Mouse (Mus musculus) retina, postnatal 1 day (tissue): ENCODE data around the gene Syngr2.

Source experiments
- DNase-seq: peaks from one replicate; pipeline ENCODE4 v3.0.0-alpha.2; 2012

The Syngr2 gene

DNA sequence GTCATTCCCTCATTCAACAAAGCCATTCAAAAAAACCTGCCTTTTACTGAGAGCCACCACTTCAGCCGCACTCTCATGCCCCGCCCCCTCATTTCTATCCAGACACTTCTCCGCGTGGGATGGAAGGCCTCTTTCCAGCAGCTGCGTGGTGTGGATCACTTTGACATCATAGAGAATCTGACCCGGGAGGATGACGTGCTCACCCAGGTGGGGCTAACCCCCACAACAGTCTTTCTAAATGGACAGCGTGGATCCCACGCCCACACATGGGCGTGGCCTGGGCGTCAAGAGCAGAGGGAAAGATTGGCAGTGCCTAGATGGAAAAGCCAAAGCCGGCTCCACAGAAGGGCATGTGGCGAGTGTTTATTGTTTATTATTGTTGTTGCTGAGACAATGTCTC lies 26.8 kb downstream of the Syngr2 start:
- peak; percentile 62 for DNase-seq

DNA sequence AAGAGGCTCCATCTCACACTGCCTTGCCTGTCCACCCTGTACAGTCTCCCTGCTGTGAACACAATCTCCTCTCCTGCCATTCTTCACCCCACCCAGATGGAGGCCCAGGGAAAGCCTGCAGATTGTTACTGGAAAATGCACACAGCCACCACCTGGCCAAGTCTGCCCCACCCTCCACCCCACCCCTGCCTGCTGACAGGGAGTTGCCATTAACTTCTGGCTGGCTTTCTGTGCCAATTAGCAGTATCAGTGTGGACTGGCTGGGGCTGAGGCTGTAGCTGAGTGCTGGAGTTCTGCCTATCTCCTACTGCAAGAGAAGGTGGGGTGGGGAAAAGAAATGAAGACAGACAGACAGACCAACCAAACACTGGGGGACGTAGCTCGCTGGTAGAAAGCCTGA lies 29.1 kb downstream of the Syngr2 start:
- no peak for DNase-seq

DNA sequence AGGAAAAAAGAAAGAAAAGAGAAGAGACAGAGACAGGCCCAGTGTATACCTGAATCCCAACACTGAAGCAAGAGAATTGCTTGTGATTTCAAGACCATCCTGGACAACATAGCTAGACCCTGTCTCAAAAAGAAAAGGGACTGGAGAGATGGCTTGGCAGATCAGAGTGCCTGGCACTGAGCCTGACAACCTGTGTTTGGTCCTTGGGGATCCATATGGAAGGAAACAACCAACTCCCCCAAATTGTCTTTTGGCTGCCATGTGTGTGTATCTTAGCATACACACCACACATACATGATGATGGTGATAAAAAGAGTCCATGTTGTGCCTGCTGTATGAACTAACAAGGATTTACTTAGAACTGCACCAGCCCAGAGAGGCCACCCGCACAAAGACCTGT lies 29.6 kb downstream of the Syngr2 start:
- DNase-seq = no peak

DNA sequence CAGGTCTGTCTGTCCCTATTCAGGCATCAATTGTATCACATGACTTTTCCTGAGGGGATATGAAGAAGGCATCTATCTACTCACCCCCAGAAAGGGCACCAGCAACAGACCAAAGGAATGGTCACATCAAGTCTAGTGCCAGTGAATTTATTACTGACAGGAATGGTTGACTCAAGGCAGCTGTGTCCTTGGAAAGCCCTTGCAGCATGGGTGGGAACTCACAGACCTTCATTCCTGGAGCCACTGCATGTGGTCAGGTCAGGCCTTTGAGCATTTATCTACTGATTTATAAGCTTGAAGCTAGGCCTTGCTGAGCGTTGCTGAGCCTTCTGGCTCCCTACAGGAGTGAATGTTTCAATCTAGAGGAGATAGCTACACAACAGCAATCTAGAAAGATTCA lies 31.4 kb downstream of the Syngr2 start:
- DNase-seq = no peak

DNA sequence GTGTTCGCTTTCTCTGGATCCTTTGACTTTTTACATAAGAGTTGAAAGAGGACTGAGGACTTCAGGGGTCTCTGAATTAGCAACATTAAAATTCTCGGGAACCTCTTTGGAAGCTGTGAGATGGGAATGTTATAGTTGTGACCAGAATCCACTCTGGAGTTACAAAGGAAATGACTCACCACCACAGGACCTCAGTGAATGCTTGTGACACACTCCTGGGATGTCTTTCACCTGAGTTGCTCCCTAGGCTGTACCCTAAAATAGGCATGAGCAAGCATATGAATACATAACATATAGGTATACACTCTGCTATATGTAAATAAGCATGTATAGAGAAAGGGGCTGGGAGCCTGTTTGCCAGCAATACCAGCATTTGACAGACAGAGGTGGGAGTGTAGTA lies 34.0 kb downstream of the Syngr2 start:
- no peak for DNase-seq

DNA sequence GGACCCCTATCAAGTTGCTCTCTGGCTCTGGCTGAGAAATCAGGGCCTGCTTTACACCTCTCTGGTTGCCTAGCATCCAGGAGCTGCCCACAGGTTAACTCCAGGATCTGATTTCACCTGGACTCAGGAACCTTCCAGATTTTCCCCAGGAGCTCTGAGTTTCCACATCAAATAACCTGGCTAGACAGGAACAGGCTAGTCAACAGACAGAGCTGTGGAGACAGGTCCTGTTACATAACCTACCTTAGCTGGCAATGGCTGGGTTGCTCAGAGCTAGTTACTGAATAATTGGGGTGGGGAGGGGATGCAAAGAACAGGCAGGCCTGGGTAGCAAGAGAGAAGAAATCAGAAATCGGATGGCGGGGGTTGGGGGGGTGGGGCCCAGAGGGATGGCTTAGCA lies 35.5 kb downstream of the Syngr2 start:
- DNase-seq = no peak

DNA sequence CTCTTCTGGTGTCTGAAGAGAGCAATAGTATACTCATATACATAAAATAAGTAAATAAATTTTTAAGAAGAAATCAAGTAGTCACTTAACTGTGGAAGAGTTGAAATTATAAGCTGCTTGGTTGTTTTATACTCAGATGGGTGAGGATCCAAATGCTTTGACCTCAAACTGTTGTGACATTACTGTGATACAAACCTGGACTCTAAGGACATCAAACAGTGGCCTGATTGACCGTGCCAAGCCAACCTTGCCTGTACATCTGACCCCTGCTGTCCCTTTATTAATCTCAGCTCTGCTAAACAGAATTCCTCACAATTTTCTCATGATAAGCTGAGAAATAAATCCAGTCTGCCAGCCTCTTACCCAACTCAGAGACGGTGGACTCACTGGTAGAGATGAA lies 36.2 kb downstream of the Syngr2 start:
- no peak for DNase-seq

DNA sequence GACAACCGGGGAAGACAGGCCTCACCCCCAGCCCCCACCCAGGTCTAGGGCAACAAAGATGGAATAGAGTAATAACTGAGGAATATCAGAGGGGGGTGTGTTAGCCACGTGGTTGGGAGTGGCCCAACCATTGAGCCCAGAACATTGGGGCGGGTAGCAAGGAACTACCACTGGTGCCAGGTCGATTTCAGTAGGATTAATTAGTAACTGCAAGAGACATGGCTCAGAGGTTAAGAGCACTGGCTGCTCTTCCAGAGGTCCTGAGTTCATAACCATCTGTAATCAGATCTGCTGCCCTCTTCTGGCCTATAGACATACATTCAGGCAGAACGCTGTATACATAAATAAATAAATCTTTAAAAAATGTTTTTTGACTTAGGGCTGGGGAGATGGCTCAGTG lies 37.2 kb downstream of the Syngr2 start:
- DNase-seq = no peak

DNA sequence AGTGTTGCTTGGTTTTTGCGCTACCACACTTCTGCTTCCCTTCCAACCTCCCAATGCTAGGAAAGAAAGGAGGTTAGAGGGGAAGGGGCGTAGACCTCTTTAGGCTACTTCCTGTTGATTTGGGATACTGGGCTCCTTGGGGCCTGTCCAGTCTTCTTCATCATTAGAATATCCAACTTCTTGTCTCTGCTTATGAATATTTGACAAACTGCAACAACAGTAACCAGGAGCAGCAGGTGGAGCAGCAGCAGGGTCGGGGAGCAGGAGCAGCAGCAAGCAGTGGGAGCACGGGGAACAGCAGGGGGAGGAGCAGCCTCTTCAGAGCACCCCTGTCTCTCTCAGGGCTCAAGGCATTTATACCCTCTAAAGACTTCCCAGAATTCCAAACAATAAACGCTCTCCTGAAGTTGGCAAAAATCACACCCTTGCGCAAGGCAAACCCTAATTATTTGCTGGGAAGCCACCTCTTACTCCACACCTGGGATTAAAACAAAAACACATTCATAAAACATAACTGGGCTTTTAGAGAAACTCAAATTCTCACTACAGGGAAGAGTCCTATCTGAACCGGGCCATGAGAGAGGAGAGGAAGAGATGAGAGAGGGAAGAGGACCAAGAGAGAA lies 38.2 kb downstream of the Syngr2 start:
- no peak for DNase-seq

DNA sequence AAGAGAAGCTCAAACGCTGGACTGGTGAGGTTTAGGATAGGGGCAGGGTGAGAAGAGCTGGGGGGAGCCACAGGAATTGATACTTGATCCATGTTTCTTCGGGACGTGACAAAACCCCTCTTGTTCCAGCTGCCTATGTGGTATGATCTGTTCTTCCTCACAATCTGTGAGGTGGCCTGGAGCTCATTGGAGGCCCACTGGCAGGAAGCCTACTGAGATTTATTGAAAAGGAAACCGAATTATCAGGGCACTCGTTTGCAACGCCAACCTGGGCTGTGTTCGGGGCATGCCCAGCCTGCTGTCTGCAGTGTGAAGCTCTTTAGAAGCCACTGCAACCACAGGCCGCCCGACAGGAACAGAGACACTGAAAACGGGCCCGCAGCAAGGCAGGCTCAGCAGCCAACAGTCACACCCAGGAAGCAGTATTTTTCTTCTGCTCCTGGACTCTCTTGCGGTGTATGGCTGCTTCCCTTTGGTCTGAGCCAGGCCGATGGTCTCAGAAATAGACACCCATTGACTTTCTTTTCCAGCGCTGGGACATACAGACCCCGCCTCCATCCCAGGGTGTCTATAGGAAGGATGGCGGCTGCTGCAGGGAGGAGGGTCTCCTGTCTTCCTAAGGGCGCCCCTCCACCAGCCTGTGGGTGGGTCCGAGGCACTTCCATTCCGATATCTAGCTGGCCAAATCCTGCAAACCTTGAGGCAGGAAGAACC lies 39.0 kb downstream of the Syngr2 start:
- DNase-seq = no peak

DNA sequence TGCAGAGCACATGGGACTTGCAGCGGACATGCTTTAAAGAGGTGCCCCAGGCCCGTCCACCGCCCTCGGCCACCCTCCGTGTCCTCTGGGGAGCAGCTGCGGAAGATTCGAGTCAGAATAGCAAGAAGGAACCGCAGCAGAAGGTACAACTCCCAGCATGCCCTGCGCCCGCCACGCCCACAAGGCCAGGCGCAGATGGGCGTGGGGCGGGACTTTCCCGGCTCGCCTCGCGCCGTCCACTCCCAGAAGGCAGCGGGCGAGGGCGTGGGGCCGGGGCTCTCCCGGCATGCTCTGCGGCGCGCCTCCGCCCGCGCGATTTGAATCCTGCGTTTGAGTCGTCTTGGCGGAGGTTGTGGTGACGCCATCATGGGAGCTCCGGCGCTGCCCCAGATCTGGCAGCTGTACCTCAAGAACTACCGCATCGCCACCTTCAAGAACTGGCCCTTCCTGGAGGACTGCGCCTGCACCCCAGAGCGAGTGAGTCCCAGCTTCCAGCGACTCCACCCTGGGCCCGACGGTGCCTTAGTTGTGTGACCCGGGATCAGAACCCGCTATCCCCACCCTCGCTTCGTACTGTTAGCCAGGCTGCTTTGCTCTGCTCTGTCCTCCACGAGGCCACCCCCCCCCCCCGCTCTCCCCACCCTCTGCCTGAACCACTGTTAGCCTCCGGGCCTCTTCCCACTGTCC lies 39.7 kb downstream of the Syngr2 start, which contains the start of gene Birc5:
Gene Birc5 (plus strand): TSS at position 267 of the 687 bp plus-strand sequence.
- DNase-seq = peak; percentile 98

DNA sequence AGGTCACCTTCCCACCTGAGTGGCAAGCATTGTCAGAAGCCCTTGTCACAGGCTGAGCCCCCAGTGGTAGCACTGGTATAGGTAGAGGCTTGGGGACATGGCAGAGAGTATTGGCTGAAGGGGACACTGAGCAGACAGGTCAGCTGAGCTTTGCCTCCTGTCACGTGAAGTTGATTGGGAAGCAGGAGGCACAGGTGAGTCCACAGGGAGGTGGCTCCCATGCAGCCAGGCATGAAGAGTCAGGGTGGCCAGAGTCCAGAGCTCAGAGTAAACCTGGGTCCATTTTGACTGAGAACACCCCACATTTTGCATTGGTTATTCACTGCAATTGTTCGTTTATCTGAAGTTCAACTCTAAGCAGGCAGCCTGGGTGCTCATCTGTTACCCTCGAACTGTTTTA lies 43.4 kb downstream of the Syngr2 start:
- DNase-seq = no peak

DNA sequence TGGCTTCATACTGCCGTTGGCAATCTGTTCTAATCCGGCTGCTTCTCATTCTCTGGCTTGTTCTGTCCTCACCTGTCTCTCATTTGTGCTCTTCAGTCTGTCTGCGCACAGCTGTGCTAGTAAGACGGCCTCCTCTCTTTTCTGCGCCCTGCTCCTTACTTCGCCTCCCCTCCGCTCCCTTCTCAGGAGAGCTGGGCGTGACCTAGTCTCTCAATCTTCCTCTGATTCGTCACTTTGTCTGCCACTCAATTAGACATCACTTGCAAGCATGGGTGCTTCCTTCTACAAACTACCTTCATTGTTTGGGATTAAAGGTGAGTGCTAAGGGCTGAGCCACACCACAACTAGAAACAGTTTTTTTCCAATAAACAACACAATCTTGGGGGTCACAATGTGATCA lies 44.8 kb downstream of the Syngr2 start:
- DNase-seq = no peak

DNA sequence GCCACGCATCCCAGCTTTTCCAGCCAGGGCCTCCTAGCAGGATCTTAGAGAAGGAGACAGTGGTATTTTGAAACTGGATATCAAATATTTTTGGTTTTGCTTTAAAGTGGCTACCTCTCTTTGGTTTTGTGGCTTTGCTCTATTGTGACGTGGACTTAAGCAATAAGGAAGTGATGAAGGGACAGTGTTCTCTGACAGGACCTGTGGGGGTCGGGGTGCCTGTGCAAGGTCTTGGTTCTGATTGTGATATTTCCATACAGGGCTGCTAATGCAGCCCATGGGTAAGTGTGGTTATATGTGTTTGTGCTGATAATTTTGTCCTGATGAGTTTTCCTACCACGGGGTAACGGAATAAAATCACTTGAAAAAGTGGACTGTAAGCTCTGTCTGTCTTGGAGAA lies 45.9 kb downstream of the Syngr2 start:
- DNase-seq = no peak

DNA sequence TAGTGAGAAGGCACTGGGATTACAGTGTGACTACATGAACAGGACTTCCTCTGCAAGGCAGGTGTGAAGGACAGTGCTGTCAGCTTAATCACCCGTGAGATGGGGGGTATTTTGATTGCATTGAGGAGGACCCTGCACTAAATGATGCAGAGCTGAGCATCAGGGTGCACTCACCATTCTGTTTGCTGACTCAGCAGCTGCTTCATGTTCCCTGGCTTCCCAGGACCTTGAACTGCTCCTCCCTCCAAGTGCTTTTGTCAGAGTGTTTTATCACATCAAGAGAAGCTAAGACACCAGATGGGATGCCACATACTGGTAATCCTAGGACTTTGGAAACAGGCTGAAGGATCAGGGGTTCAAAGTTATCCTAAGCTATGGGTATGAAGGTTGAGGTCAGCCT lies 46.5 kb downstream of the Syngr2 start:
- DNase-seq = no peak

DNA sequence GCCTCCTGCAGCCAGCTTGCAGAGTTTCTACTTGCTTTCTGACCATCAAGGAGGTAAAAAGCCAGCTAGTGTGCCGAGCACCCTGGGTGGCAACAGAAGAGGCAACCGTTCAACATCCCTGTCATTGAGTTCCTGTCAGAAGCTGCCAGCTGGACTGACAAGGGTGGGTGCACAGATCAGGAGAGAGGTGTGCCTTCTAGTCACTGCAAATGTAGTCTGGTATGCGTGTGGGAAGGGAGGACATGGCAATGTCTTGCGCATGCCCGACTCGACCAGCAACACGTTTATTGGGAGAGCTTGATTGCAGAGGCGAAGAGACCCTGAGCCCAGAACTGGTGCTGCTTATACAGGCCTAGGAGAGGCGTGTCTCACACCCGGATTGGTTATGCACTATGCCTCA lies 48.0 kb downstream of the Syngr2 start:
- no peak for DNase-seq

DNA sequence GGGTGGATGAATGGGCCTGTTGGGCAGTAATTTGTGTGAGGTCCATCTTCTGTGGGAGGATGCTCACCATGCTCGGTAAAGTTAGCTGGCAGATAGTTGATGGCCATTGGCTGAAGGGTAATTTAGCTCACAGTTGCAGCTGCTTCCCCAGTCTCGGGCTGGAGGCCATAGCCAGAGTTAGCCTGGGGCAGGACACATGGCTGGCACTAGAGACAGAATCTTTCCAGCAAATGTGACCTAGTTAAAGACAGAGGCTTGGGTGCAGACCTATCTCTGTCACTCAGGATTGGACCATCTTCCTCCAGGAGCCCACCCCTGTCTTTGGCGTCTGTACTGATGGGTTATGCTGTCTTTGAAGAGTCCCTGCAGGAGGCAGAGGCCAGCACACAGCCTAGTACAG lies 48.9 kb downstream of the Syngr2 start:
- DNase-seq = peak; percentile 55

DNA sequence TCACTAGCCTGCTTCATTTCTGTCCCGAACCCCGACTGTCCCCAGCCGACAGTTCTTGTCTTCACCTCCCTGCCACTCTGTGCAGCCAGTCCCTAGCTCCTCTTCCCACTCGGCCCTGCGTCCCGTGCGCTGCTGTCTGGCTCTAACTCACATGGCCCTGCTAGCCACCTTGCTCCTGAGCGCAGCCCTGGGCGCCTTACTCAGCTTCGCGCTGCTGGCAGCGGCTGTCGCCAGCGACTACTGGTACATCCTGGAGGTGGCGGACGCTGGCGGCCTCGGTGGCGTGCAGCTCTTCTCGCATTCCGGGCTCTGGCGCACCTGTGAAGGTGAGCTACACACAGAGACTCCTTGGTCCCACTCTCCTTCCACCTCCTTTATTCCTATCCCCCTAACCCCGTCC lies 51.1 kb downstream of the Syngr2 start, which contains the start of gene Tmem235:
Gene Tmem235 (plus strand): TSS at position 152 of the 400 bp plus-strand sequence.
- no peak for DNase-seq

DNA sequence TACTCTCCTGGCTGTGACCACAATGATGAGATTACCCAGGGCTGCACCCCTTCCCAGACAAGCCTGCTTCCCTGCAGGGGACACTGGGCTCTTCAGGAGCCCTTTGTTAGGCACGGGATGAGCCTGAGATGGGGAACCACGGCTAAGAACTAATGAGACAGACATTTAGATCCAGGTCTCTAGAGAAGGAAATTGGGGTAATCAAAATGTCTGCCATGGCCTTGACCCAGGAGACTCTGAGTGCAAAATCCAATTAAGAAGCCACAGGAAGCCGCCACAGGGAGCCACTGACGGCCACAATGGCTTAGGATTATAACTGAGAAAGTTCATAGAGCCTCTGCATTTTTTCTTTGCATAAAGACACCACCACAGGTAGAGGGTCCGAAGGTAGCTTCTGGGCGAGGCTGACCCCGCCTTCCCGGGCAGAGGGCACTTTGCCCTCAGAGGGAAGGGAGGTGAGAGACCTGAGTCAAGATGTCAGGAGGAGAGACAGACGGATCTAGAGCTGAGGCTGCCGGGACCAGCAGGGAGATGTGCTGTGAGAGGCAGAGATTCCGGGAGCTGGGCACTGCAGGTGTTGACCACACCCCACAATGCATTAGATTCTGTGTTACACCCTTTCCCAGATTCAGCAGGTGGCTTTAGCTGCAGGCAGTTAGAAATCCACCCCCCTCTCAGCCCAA lies 53.8 kb downstream of the Syngr2 start:
- DNase-seq = no peak
